Mouse (Mus musculus): Measurements from ENCODE around the gene Pmepa1.

DNA sequence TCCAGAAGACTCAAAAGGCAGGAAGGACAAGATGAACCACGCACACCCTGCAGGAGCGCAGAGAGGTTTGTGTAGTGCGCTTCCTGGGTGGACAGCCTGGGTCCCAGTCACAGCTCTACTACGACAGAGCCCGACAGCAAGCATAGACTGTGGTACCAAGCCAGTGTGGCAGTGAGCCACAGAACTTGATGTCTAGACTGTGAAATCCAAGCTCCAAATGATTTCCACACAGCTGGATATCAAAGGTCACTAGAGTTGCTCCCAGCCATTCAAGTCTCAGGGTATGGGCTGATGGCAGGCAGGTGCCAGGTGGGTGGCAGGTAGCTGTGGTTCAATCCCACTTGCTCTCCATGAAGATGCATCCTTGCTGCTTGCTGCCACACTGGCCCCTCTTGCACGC is 45.4 kb upstream of the Pmepa1 start:
- no peak for TF ChIP-seq ZC3H11A (IDR thresholded peaks at IDR 0.05; ENCODE audit: low read depth, low read length)
- no peak for TF ChIP-seq EP300 (IDR thresholded peaks at IDR 0.05; ENCODE audit: low read depth in 1 of 2, low read length in 2 of 2)
- no peak for TF ChIP-seq POLR2AphosphoS2 (IDR thresholded peaks at IDR 0.05; ENCODE audit: low read length)
- TF ChIP-seq POLR2A (IDR thresholded peaks at IDR 0.05; ENCODE audit: control insufficient read depth in 1 of 2, insufficient read depth in 1 of 2, low read depth in 1 of 2, low read length in 2 of 2, poor library complexity in 1 of 2), result no peak
- TF ChIP-seq ETS1 (IDR thresholded peaks at IDR 0.05; ENCODE audit: low read depth, low read length), result no peak
- no peak for TF ChIP-seq E2F4 (IDR thresholded peaks at IDR 0.05; ENCODE audit: borderline replicate concordance, low read depth, low read length)
- no peak for TF ChIP-seq USF2 (IDR thresholded peaks at IDR 0.05; ENCODE audit: borderline replicate concordance in 1 of 2, insufficient read depth in 1 of 2, low read depth in 1 of 2, low read length in 2 of 2)
- TF ChIP-seq GATA1 (IDR thresholded peaks at IDR 0.05; ENCODE audit: low read depth, low read length), result no peak
- TF ChIP-seq CHD2 (IDR thresholded peaks at IDR 0.05; ENCODE audit: low read length), result no peak
- no peak for TF ChIP-seq SMC3 (IDR thresholded peaks at IDR 0.05; ENCODE audit: low read depth, low read length)

All from MEL (cell line).